Mouse (Mus musculus): ENCODE results near the gene Rab1b.

Rab1b gene

DNA sequence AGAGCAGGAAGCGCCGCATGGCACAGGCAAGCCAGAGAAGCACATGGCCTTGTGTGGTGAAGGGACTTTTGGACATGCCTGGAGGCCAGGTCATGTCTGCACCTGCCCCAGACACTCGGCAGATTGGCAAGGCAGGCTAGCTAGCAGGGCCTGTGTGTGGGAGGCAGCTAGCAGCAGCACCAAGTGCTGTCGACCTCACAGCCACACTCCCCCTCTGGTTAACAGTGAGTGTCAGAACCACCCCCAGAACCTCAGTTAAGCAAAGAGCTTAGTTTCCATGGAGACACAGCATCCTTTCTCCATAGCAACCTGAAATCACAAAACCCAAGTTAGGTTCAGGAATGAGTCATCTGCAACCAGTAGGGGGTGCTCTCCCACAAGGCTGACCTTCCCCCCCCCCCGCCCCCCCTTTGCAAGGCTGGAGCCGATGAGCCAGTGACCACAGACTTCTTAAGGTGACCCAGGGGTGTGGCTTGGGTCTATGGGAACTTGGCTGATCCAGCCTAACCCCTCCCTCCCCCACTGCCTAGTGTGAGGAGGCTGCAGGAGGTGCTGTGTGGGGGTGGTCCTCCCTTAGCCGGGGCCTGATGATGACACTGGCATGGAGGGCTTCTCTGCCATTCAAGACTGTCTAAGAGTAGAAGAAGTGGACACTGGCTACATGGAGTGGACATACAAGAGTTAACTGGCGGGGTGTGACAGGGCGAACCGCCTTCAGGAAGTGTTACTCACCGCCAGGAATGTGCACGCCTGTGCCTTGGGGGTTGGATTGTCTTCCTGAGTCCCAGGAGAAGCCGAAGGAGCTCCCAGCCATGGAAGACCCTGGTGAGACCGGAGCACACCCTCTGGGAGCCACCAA, 56.6 kb downstream of the Rab1b start, which contains the start of gene Rin1:
Rin1 (plus strand) TSS at position 435 of the 859 bp plus-strand sequence.
- peak; percentile 54 for DNase-seq (ENCODE audit: low spot score)

- DNase-seq (ENCODE audit: low spot score) = no peak
Measured at GRCm38 (mm10) chr19:5049325-5049724, 57.5 kb downstream of the Rab1b start.

All from T-cell, adult 2 months (primary cell).